Mouse (Mus musculus) testis, adult 2 months (tissue): ENCODE measurements around the gene Cxcr5.

Experiments
- CTCF ChIP-seq: fragments of 200-500 bp; IDR thresholded peaks from 2 replicates; pipeline ENCODE4 v1.5.1; 2012; ENCODE audit warnings: low read depth, mild to moderate bottlenecking, inconsistent platforms, low read length, moderate library complexity; ENCODE audit not compliant: control insufficient read depth, insufficient read depth, insufficient replicate concordance
- POLR2A ChIP-seq: fragments of 200-500 bp; IDR thresholded peaks from 2 replicates; pipeline ENCODE4 v1.6.1; 2012; ENCODE audit warnings: low read depth, mild to moderate bottlenecking, inconsistent platforms, low read length, moderate library complexity; ENCODE audit not compliant: control insufficient read depth

DNA sequence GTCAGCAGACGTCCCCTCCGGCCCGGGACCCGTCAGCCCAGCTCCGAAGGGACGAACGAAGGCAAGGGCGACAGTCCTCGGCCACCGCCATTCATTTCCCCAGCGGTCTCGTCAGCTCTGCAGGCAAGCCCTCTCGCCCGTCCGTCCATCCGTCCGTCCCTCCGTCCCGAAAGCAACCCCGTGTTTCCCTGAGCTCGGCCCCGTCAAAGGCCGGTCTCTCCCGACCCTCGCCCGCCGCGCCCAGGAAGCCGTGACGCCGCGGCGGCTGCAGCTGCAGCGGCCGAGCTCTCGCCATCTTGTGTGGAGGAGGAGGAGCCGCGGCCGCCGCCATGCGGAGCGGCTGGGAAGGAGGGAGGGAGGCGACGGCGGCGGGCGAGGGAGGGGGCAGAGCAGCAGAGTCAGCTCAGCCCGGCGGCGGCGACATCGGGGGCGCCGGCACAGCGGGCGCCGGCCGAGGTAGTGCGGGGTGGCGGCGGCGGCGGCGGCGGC lies 42.7 kb upstream of the Cxcr5 start:
- TF ChIP-seq POLR2A (peak; percentile 51; the same call in 1 of the 2 replicates), CTCF (no peak)
